Mouse (Mus musculus) lung, postnatal 14 days (tissue): ENCODE data around the gene Rnf144b.

Experiments used
- DNase-seq: peaks from one replicate; pipeline ENCODE4 v3.0.0; 2021

The Rnf144b gene

GRCm38 (mm10) chr13:47273487-47273886 is 151.0 kb downstream of the Rnf144b start:
- DNase-seq, result no peak

DNA sequence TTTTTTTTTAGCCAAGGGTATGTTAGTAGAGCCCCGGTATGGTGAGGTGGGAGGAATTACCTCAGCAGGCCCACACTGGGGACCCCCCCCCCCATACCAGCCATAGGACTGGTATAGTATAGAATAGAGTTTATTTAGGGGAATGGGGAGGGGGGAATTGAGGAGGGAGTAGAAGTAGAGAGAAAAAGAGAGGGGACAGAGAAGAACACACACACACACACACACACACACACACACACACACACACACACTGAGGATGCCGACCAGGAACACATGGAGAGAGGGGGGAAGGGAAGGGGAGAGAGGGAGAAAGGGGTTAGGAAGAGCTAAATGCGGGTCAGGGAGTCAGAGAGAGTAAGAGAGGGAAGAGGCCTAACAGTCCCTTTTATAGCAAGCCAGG is 151.7 kb downstream of the Rnf144b start:
- no peak for DNase-seq

- DNase-seq, result peak; percentile 35
These were observed 154.8 kb downstream of the Rnf144b start for GRCm38 (mm10) chr13:47277000-47277823.

DNA sequence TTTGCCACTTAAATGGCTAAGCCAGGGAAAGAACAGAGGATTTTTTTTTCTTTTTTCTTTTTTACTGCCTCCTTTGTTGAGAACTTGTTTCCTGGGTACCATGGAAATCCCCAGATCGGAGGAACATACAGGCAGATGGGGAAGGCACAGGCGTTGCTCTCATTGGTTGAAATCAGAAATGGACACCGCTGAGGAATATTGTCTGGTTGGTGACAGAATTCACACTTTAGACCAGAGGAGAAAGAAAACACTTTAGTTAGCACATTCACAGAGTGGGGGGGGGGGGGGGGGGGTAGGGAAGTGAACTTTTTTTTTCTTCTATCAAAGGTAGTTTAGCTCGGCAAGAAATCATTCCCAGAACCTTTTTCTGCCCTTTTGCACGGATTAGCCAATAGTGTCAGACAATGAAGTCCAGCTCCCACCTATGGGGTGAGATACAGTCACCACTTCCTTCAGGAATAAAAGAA is 155.4 kb downstream of the Rnf144b start:
- no peak for DNase-seq

- no peak for DNase-seq
These were observed 159.8 kb downstream of the Rnf144b start for GRCm38 (mm10) chr13:47282221-47282620.

- DNase-seq, result peak; percentile 85
These were observed 166.0 kb downstream of the Rnf144b start for GRCm38 (mm10) chr13:47288449-47288848.

GRCm38 (mm10) chr13:47296465-47296864 is 174.0 kb downstream of the Rnf144b start:
- no peak for DNase-seq
